Mouse (Mus musculus) inflammation-experienced regulatory T-cells, adult 6 months (primary cell): Measurements from ENCODE around the gene Dtx1. TPM values are rescaled to one million over a fixed set of nuclear protein-coding genes. Genes with fewer than 3 reads are reported as not detected.
A peak's percentile ranks its signal among the peaks of the same experiment; 100 is the strongest.

Experiments
- ATAC-seq: one replicate; pipeline ENCODE4 v1.8.0; 2017
- polyA plus RNA-seq, 3 experiments: library from polyadenylated mRNA; unstranded; fragments of 100-300 nt; shearing (Covaris generic); gene quantifications; one replicate each; pipeline ENCODE4 v1.2.1; 2017

The Dtx1 gene
- 10 to 100 TPM; 41.0 to 52.7 (median 49.6) TPM for polyA plus RNA-seq

DNA sequence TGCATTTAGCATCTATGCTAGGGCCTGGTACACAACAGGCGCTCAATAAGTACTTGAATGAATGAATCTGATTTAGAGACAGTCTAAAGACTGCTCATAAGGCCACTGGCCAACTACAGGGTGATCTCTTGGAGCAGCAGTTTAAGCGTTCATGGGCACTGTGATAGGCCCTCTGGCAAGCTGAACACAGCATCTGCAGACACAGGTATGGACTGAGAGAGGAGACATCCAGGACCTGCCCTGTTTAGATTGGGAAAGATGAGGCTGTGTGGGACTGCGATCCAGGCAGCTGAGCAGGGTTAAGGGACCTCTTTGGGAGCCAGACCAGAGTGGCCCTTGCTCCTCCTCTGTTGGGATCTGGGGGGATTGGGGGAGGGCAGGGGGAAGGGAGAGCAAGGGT is at the start of gene Dtx1:
Gene Dtx1 (minus strand): TSS at position 101 of the 400 bp plus-strand sequence.
- no peak for ATAC-seq

DNA sequence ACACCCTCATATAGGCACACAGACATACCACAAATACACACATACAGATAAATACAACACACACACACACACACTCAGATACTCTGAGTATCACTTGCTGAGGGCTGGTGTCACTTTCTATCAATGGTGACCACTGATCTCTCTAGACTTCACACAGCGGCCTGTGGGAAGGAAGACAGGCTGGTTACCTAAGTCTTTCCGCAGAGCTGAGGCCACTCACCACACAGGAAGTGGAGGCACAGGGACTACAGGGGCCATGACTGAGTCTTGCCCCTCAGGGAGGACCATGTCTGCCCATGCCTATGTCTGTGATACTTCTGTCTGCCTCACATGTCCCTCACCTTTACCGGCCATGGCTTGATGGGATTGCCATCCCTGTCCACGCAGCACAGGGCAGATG is 42.5 kb upstream of the Dtx1 start:
- ATAC-seq, result no peak

DNA sequence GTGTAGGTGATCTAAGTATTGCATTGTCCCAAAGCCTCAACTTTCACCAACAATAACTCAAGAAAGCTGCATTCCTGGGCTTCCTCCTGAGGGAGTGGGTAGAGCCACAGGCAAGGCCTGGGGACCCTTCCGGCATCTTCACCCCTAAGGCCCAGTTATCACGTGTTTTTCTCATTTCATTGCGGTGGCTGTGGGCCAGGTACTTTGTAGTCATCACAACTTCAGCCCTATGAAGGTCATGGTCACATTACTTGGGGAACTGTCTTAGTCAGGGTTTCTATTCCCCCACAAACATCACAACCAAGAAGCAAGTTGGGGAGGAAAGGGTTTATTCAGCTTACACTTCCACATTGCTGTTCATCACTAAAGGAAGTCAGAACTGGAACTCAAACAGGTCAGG is 41.1 kb upstream of the Dtx1 start:
- no peak for ATAC-seq

DNA sequence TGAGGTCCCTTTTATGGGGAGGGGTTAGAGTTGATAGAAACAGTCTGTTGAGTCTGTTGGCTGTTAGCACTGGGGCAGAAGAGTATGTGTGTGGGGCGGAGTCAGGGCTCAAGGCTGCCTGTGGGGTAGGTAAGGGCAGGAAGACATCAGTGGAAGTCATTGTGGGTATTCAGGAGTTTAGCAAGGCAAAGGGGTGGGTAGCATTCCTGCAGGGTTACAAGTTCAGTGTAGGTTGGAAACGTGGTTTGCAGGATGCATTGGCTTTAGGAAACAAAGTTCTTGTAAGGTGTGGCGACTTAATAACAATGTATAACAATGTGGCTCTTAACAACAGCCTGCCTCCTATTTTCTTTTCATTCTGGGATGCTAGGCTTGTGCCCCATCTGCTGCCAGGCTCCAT is 39.5 kb upstream of the Dtx1 start:
- no peak for ATAC-seq

GRCm38 (mm10) chr5:120749688-120750087 is 38.0 kb upstream of the Dtx1 start, which contains the start of gene Oas2:
Oas2 (minus strand) TSS chr5:120749853.
- no peak for ATAC-seq

- no peak for ATAC-seq
Measured at GRCm38 (mm10) chr5:120746451-120746850, 34.7 kb upstream of the Dtx1 start.

- peak; percentile 35 for ATAC-seq
Measured at GRCm38 (mm10) chr5:120742125-120742524, 30.4 kb upstream of the Dtx1 start.

DNA sequence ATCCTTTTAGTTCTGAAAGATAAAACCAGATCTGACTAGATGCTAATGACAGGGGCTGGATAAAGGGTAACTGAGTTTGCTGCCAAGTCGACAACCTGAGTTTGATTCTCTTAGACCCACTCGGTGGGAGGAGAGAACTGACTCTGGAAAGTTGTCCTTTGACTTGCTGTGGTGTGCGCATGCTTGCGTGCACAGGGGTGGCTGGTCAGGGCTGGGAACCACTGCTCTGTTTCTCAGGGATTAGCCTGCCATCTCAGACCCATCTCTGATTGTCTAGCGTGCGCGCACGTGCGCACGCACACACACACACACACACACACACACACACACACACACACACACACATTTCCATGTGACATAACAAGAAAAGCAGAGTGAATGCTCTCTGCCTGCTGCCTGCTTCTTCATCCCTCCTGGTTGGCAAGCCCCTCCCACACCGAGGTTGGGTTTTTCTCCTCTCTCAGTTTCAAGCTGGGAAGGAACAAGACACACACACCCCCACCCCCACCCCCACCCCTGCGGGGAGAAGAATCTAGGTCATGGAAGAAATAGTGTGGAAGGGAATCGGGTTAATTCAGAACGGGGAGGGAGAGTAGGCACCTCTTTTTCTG is 22.8 kb upstream of the Dtx1 start:
- ATAC-seq, result no peak

GRCm38 (mm10) chr5:120733696-120734095 is 22.0 kb upstream of the Dtx1 start:
- no peak for ATAC-seq

DNA sequence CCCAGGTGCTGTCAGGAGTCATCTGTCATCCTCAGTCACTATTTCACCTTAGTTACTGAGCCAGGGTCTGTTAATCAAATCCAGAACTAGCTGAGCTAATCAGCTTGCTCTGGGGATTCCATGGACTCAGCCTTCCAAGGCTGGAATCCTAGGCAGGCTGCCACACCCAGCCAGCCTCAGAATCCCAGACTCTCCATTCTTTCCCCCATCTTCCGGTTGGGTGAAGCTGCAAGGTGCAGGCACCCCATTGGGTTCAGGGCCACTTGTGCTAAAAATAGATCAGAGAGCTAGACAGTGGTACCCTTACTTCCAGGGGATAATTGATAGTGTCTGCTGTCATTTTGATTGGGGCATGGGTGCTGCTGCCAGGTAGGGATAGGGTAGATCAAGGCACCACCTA is 21.0 kb upstream of the Dtx1 start:
- no peak for ATAC-seq

DNA sequence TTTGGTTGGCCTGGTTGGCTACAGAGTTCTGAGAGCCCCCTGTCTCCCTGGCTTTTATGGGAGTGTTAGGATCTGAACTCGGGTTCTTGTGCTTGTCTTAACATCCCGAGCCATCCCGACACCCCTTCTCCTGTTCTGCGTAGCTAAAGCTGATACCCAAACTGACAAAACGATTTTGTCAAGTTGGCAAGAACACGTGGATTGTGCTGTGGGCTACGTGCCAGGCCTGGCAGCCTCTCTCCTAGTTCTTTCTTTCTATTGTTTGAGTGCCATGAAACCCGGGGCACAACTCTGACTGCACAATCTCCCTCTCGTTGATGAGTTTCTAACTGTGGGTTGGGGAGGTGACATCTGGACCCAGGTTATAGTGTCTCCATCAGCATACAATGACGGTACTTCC is 17.6 kb upstream of the Dtx1 start:
- ATAC-seq, result no peak

- ATAC-seq, result no peak
Measured at GRCm38 (mm10) chr5:120725811-120726455, 14.2 kb upstream of the Dtx1 start.

DNA sequence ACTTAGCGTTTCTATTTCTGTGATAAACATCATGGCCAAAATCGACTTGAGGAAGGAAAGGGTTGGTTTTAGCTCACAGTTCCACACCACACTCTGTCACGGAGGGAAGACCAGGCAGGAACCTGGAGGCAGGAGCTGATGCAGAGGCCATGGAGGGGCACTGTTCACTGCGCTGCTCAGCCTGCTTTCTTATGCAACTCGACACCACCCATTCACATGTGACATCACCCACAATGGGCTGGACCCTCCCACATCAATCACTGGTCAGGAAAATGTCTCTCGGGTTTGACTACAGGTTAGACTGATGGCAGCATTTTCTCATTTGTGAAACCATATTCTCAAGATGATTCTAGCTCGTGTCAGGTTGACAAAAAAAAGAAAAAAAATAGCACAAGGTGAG is 9.3 kb upstream of the Dtx1 start:
- ATAC-seq, result no peak

- ATAC-seq, result no peak
Measured at GRCm38 (mm10) chr5:120718600-120719378, 7.1 kb upstream of the Dtx1 start.

DNA sequence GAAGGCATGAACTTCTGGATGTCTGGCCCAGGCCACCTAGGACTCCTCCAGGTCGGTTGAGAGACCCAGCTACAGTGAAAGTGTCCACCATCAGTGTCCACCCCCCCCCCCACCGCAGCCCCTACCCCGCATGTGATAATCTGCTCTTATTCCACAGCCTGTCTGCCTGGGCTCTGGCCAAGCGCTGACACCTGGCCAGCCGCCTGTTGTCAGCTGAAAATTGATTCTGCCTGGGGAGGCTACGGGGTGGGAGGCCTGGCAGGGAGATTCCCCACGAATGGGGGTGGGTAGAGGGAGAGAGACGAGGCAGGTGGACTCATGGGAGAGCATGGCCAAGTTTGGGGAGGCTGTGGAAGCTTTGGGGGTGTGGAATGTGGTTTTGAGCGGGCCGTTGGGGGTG is 5.4 kb upstream of the Dtx1 start:
- no peak for ATAC-seq

- peak; percentile 44 for ATAC-seq
Measured at GRCm38 (mm10) chr5:120714314-120714713, 2.6 kb upstream of the Dtx1 start.

DNA sequence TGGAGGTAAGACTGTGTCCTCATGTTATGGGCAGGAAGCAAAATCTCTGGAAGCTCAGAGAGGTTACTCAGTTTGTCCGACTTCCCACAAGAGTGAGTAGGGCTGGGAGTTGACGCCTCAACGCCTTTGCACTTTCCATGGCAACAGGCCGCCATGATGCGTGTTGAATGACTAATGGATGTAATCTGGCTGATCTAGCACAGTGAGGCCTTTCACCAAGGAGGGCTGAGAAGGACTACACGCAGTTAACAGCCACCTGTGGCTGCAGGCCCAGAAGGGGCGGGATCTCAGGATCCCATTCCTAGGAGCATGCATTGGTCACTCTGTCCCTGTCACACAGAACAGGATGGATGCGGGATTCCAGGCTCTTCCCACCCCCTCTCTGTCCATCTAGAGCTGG is 994 bp upstream of the Dtx1 start:
- ATAC-seq, result no peak

DNA sequence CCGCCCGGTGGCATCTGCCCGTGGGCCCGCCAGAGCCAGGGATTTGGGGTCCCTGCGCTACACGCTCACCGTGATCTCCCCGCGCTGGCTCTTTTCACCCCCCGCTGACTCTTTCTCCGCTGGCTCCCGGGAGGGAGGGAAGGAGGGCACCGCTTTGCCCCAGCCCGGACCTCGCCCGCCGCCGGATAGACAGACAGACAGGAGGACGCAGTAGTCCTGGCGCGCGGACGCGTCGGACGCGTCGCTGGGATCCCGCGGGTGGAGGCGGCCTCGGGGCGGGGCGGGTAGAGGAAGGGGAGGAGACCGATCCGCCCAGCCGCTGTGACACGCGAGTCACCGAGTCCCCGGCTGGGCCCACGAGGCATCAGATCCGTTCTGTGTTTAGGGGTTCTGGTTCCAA is 311 bp downstream of the Dtx1 start:
- peak; percentile 81 for ATAC-seq

- ATAC-seq, result no peak
Measured at GRCm38 (mm10) chr5:120710826-120711248, 890 bp downstream of the Dtx1 start.

DNA sequence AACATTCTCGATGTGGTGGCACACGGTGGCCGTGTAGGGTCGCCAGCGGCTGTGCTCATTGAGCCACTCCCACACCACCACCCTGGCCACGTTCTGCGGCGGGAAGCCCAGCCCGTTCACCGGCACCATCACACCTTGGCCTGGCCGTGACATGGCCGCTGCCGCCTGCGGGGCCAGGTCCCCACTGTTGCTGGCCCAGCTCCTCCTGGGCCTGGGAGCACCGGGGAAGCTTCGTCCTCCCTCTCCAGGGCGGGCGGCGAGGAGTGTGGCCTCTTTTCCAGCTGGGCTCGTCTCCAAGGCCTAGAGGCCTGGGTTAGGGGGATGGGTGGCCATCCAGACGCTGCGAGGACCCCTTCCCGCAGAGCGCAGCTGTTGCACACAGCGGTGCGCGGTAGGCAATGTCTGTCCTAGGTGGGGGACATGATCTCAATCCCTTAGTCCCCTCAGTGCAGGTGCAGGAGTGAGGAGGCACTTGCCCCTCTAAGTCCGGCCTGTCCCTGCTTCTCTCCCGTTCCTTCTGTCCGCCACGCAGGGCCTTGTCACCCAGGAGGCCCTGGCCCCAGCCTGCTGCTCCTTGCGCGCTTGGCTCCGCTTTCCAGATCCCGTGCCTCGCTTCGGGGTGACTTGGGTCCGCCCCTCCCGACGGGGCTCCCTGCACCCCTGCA is 1.4 kb downstream of the Dtx1 start:
- ATAC-seq, result no peak

GRCm38 (mm10) chr5:120706976-120707375 is 4.8 kb downstream of the Dtx1 start:
- no peak for ATAC-seq

DNA sequence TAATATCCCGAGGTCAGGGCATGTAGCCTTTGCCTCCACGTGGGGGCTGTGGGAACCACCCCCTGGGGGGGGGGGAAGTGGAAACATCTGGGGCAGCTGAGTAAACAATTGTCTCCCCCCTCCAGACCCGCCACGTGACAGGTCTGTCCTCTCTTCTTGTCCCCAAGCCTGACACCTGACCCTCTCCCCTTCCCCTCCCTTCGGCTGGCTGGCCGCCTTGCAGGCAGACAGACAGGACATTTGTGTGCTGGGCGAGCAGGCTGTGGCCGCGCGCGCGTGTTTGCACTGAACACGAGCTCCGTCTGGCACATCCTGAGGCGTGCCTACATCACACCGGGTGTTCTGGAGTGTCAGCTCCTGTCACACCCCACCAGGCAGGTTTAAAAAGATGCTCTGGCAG is 5.2 kb downstream of the Dtx1 start:
- ATAC-seq, result no peak

DNA sequence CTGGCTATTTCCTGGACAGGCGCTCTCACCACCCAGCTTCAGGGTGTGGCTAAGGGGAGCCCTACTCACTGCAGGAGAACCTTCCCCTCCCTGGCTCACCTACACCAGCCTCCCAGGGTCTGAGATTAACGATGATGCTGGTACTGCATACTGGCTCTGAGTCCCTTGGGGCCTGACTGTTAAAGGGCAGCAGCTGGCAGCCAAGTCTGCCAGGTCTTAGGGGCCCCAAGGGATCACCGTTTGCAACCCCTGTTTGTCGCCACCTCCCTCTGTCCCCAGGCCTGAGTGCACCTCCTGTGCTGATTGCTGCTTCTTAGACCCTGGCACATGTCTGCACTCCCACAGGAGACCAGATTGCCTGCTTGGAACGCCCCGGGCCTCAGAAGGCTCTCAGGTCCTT is 7.3 kb downstream of the Dtx1 start:
- no peak for ATAC-seq
